Mouse (Mus musculus) yolk sac, embryonic 10.5 days (tissue): Measurements from ENCODE around the gene Cnksr1.
"Not testable (repeated sequence)": the region's sequence is repeated elsewhere in the genome, so short reads cannot be mapped to it uniquely, and the experiment has no call there.

Experiments
- DNase-seq: peaks from one replicate; pipeline ENCODE4 v3.0.0-alpha.2; 2017; ENCODE audit warnings: low spot score

The Cnksr1 gene

GRCm38 (mm10) chr4:134238279-134238651 is at the start of gene Cnksr1:
TSS of gene Cnksr1 (minus strand) at chr4:134238399.
- DNase-seq = peak; percentile 76

- DNase-seq = peak; percentile 86
Measured at GRCm38 (mm10) chr4:134287575-134288025, 49.4 kb upstream of the Cnksr1 start, which contains the start of gene Pdik1l. TSS of gene Pdik1l (minus strand) at chr4:134287895.

GRCm38 (mm10) chr4:134287168-134287564 is 49.0 kb upstream of the Cnksr1 start:
- DNase-seq = peak; percentile 93

- DNase-seq = peak; percentile 77
Measured at GRCm38 (mm10) chr4:134286226-134287167, 48.3 kb upstream of the Cnksr1 start.

- DNase-seq = no peak
Measured at GRCm38 (mm10) chr4:134284942-134285341, 46.7 kb upstream of the Cnksr1 start.

- DNase-seq = peak; percentile 74
Measured at GRCm38 (mm10) chr4:134273417-134274345, 35.5 kb upstream of the Cnksr1 start.

GRCm38 (mm10) chr4:134272731-134273416 is 34.7 kb upstream of the Cnksr1 start:
- DNase-seq = no peak

- DNase-seq = no peak
Measured at GRCm38 (mm10) chr4:134271979-134272378, 33.8 kb upstream of the Cnksr1 start.

GRCm38 (mm10) chr4:134269622-134270021 is 31.4 kb upstream of the Cnksr1 start:
- not testable (repeated sequence) for DNase-seq

GRCm38 (mm10) chr4:134268102-134268655 is 30.0 kb upstream of the Cnksr1 start:
- no peak for DNase-seq

- no peak for DNase-seq
Measured at GRCm38 (mm10) chr4:134265860-134266585, 27.8 kb upstream of the Cnksr1 start.

- DNase-seq = no peak
Measured at GRCm38 (mm10) chr4:134263191-134263590, 25.0 kb upstream of the Cnksr1 start.

GRCm38 (mm10) chr4:134258354-134258753 is 20.2 kb upstream of the Cnksr1 start:
- no peak for DNase-seq

- DNase-seq = no peak
Measured at GRCm38 (mm10) chr4:134257198-134258009, 19.2 kb upstream of the Cnksr1 start.

- no peak for DNase-seq
Measured at GRCm38 (mm10) chr4:134256407-134257197, 18.4 kb upstream of the Cnksr1 start.

- DNase-seq = no peak
Measured at GRCm38 (mm10) chr4:134255854-134256253, 17.7 kb upstream of the Cnksr1 start.

GRCm38 (mm10) chr4:134254835-134255234 is 16.6 kb upstream of the Cnksr1 start:
- no peak for DNase-seq

- DNase-seq = no peak
Measured at GRCm38 (mm10) chr4:134253722-134254324, 15.6 kb upstream of the Cnksr1 start, which contains the start of gene Grrp1. TSS of gene Grrp1 (minus strand) at chr4:134254106.
